Mouse (Mus musculus) liver, embryonic 13.5 days (tissue): ENCODE measurements around the gene Slfn3. TPM values are rescaled to one million over a fixed set of nuclear protein-coding genes. Genes with fewer than 3 reads are reported as not detected.
"Not testable (repeated sequence)": the region's sequence is repeated elsewhere in the genome, so short reads cannot be mapped to it uniquely, and the experiment has no call there.

Experiments used
- ATAC-seq: fragments of 200-750 bp; cut with Nextera tagmentation; 2 replicates; pipeline ENCODE4 v1.8.0; 2017; ENCODE audit warnings: low read depth, mild to moderate bottlenecking, moderate number of reproducible peaks, moderate library complexity
- DNase-seq: peaks from one replicate; pipeline ENCODE4 v3.0.0; 2022
- H3K27ac ChIP-seq: fragments of 300-500 bp; sonication (generic); 2 replicates; pipeline ENCODE4 v1.5.1; 2015; ENCODE audit warnings: moderate library complexity, mild to moderate bottlenecking, inconsistent platforms
- H3K27me3 ChIP-seq: fragments of 300-500 bp; sonication (generic); 2 replicates; pipeline ENCODE4 v1.6.1; 2015; ENCODE audit warnings: mild to moderate bottlenecking, inconsistent platforms
- H3K36me3 ChIP-seq: fragments of 300-500 bp; sonication (generic); 2 replicates; pipeline ENCODE4 v1.6.1; 2015; ENCODE audit warnings: mild to moderate bottlenecking, inconsistent platforms
- H3K4me1 ChIP-seq: fragments of 300-500 bp; sonication (generic); replicated peaks from 2 replicates; pipeline ENCODE4 v1.6.1; 2015; ENCODE audit warnings: inconsistent platforms
- H3K4me2 ChIP-seq: fragments of 300-500 bp; sonication (generic); 2 replicates; pipeline ENCODE4 v1.6.1; 2015; ENCODE audit warnings: inconsistent platforms, mild to moderate bottlenecking, moderate library complexity
- H3K4me3 ChIP-seq: fragments of 300-500 bp; sonication (generic); replicated peaks from 2 replicates; pipeline ENCODE4 v1.5.1; 2015; ENCODE audit warnings: mild to moderate bottlenecking, inconsistent platforms
- H3K9ac ChIP-seq: fragments of 300-500 bp; sonication (generic); 2 replicates; pipeline ENCODE4 v1.6.1; 2015; ENCODE audit warnings: mild to moderate bottlenecking, inconsistent platforms
- H3K9me3 ChIP-seq: fragments of 300-500 bp; sonication (generic); replicated peaks from 2 replicates; pipeline ENCODE4 v1.6.1; 2016; ENCODE audit warnings: inconsistent platforms
- WGBS: fragments of 180-500 bp; shearing (Covaris S2); methylation state at CpG from one replicate; pipeline ENCODE4 v1.1.7; 2015; ENCODE audit not compliant: insufficient replicate concordance; 5-methylcytosine and 5-hydroxymethylcytosine counted together
- polyA plus RNA-seq: library from polyadenylated mRNA; unstranded; fragments of >200 nt; fragmentation: Nextera tagmentation; extraction: Ambion mirVana; gene quantifications from 2 replicates; pipeline ENCODE4 v1.2.1, GENCODE M21; 2015

Slfn3 gene
- 1.2 and 2.0 TPM in 2 replicates for polyA plus RNA-seq

- H3K9me3 ChIP-seq, result no peaks in the 10 kb centered on the region
- H3K27me3 ChIP-seq, result no peaks in the 10 kb centered on the region
- DNase-seq, result no peak
- peak within 1 kb of the TSS; percentile 64 for H3K4me2 ChIP-seq
- peak within 1 kb of the TSS; percentile 57 for H3K9ac ChIP-seq
- no peaks in the 10 kb centered on the region for H3K36me3 ChIP-seq
- peaks cover 7% of the 10 kb centered on the region for H3K4me1 ChIP-seq
- 36% methylated on average over 12 of the region's 12 CpGs for WGBS
- peak within 1 kb of the TSS; percentile 48 for H3K27ac ChIP-seq
- H3K4me3 ChIP-seq, result peak within 1 kb of the TSS; percentile 52
- peak; percentile 58 for ATAC-seq
These were observed at the start of gene Slfn3 for GRCm38 (mm10) chr11:83191134-83191893. Gene Slfn3, plus strand, starts transcription at chr11:83191330.

GRCm38 (mm10) chr11:83148939-83149338 is 42.2 kb upstream of the Slfn3 start:
- H3K27me3 ChIP-seq, H3K4me2 ChIP-seq, ATAC-seq, H3K36me3 ChIP-seq, H3K4me1 ChIP-seq, H3K9ac ChIP-seq, H3K4me3 ChIP-seq, H3K9me3 ChIP-seq, H3K27ac ChIP-seq, DNase-seq: not testable (repeated sequence)
- WGBS, result no CpG with 5 or more reads among the region's 1 CpGs

DNA sequence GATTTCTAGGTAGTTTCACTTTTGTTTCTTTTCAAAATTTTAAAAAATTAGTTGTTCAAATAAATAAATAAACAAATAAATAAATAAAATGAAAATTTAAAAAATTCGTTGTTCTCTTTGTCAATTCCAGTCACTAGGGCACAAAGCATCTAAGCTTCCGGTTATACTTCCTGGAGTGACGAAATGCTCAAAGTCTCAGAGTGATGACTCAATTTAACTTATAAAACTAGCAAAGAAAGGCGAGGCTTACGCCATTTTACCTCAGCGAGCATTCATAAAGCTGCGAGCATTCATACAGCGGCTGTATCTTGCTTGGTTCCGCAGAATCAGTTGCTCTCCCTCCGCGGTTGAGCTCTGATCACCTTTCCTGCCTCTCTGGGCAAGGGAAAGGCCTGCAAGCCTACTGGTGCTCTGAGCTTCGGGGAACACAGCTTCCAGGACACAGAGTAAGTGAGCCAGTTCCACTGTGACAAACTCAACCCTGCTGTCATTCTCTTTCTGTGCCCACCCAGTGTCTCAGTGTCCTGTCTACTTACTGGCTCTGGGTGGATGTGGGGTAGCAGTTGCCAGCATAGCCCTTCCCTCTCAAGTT is 16.1 kb upstream of the Slfn3 start, which contains the start of gene Slfn4:
Gene Slfn4 (plus strand): TSS at position 239 of the 592 bp plus-strand sequence.
- Histone ChIP-seq H3K27me3 (no peaks in the 10 kb centered on the region), H3K4me2 (no peak within 1 kb of the TSS), H3K36me3 (no peaks in the 10 kb centered on the region), H3K4me3 (no peak within 1 kb of the TSS), H3K27ac (no peak within 1 kb of the TSS), H3K9me3 (no peaks in the 10 kb centered on the region), H3K4me1 (no peaks in the 10 kb centered on the region), H3K9ac (no peak within 1 kb of the TSS)
- no peak for ATAC-seq
- WGBS, result 66% methylated on average over 12 of the region's 12 CpGs
- DNase-seq, result no peak

- H3K4me1 ChIP-seq, result peaks cover 7% of the 10 kb centered on the region
- WGBS, result 34% methylated on average over 3 of the region's 3 CpGs
- H3K4me2 ChIP-seq, result peak overlapping the region; percentile 64
- H3K9me3 ChIP-seq, result no peaks in the 10 kb centered on the region
- ATAC-seq (peak; percentile 89), DNase-seq (no peak)
- no peaks in the 10 kb centered on the region for H3K27me3 ChIP-seq
- H3K9ac ChIP-seq, result peak overlapping the region; percentile 57
- H3K4me3 ChIP-seq, result peak overlapping the region; percentile 52
- H3K36me3 ChIP-seq, result no peaks in the 10 kb centered on the region
- peak overlapping the region; percentile 48; the same call in 1 of the 2 replicates for H3K27ac ChIP-seq
These were observed 871 bp downstream of the Slfn3 start for GRCm38 (mm10) chr11:83192001-83192400.

GRCm38 (mm10) chr11:83205002-83205401 is 13.9 kb downstream of the Slfn3 start:
- H3K4me2 ChIP-seq, result no peak overlapping the region
- no peak overlapping the region for H3K9ac ChIP-seq
- 0 out of 2 replicates have a peak, but pooled peaks cover 7% of the 10 kb centered on the region for H3K36me3 ChIP-seq
- H3K9me3 ChIP-seq, result no peaks in the 10 kb centered on the region
- H3K4me3 ChIP-seq, result no peak overlapping the region
- no peaks in the 10 kb centered on the region for H3K27me3 ChIP-seq
- no peak overlapping the region for H3K27ac ChIP-seq
- ATAC-seq (no peak), DNase-seq (no peak)
- H3K4me1 ChIP-seq, result no peaks in the 10 kb centered on the region

- Histone ChIP-seq H3K27ac (no peak overlapping the region), H3K27me3 (no peaks in the 10 kb centered on the region), H3K4me2 (no peak overlapping the region), H3K9me3 (no peaks in the 10 kb centered on the region), H3K4me3 (no peak overlapping the region), H3K36me3 (peaks cover 5% of the 10 kb centered on the region), H3K4me1 (peaks cover 4% of the 10 kb centered on the region; the same call in 1 of the 2 replicates), H3K9ac (no peak overlapping the region)
- DNase-seq (no peak), ATAC-seq (no peak)
- 53% methylated on average over 1 of the region's 1 CpGs for WGBS
These were observed 25.0 kb downstream of the Slfn3 start for GRCm38 (mm10) chr11:83216119-83216518.

DNA sequence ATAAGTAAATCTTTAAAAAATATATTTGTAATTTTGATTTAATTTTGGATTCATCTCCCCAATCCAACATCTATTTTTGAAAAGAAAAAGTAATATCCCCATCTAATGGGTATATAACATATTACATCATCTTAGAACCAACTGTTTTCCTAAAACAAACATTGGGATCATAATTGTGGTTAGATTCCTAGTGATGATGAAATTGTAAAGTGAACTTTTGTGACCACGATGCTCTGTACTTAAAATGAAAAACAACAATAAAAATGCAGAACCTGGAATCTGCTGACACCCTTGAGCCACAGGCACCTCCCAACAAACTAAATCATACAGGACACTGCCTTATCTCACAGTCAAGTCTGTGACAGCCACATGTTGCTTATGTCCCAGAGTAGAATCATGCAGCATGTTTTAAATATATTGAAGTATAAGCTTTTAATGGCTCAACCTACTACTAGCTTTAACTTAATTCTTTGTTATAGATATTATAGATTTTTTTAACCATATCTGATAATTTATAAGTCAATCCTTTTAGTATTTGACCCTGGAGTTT is 30.3 kb downstream of the Slfn3 start:
- ATAC-seq, result no peak

DNA sequence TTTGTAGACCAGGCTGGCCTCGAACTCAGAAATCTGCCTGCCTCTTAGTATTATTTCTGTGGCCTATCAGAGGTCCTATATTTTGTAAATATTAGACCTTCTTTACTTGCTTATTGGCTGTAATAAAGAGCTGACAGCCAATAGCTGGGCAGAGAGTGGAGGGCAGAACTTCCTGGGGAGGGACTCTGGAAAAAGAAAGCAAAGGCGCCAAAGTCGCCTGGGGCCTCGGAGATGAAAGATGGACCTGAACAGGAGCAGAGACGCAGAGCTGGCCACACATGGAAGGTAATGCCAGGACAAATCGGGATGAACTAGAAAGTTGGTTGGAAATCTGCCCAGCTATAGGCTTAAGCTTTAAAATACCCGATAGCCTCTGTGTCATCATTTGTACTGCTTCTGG is 32.2 kb downstream of the Slfn3 start:
- Histone ChIP-seq H3K27ac (peak overlapping the region; percentile 84), H3K27me3 (no peaks in the 10 kb centered on the region), H3K4me2 (peak overlapping the region; percentile 63), H3K9me3 (no peaks in the 10 kb centered on the region), H3K4me1 (peaks cover 19% of the 10 kb centered on the region; the same call in 1 of the 2 replicates), H3K4me3 (peak overlapping the region; percentile 68), H3K36me3 (peaks cover 18% of the 10 kb centered on the region), H3K9ac (peak overlapping the region; percentile 61)
- DNase-seq (peak; percentile 11), ATAC-seq (peak; percentile 71)
- 36% methylated on average over 7 of the region's 7 CpGs for WGBS

More for the DNA sequence above, 30.3 kb downstream of the Slfn3 start:
- H3K27me3 ChIP-seq, result no peaks in the 10 kb centered on the region
- 61% methylated on average over 1 of the region's 1 CpGs for WGBS
- no peak for DNase-seq
- H3K9me3 ChIP-seq, result no peaks in the 10 kb centered on the region
- peaks cover 9% of the 10 kb centered on the region; the same call in 1 of the 2 replicates for H3K4me1 ChIP-seq
- peaks cover 7% of the 10 kb centered on the region for H3K36me3 ChIP-seq
- H3K4me3 ChIP-seq, result no peak overlapping the region
- no peak overlapping the region for H3K27ac ChIP-seq
- H3K9ac ChIP-seq, result no peak overlapping the region
- no peak overlapping the region for H3K4me2 ChIP-seq

DNA sequence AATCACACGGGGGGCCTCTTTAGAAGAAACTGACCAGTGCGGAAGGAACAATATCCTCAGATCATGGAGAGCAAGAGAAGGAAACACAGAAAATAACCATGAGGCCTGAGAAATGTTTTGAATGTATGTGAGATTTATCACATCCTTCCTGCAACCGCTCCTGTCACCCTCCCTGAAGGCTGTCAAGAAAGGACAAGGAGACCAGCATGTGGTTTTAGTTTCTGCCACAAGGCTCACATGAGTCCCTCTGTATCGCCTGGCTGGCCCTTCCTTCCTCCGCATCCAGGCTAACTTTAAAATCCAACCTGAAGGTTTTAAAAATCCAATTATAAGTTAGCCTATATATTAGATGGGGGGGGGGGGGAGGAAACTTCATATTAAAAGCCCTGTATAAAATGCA is 32.7 kb downstream of the Slfn3 start:
- H3K27me3 ChIP-seq, H3K9me3 ChIP-seq, DNase-seq: not testable (repeated sequence)
- peak overlapping the region; percentile 63 for H3K4me2 ChIP-seq
- peak overlapping the region; percentile 84 for H3K27ac ChIP-seq
- H3K9ac ChIP-seq, result peak overlapping the region; percentile 61
- WGBS, result 32% methylated on average over 5 of the region's 5 CpGs
- peaks cover 20% of the 10 kb centered on the region for H3K36me3 ChIP-seq
- H3K4me1 ChIP-seq, result peaks cover 19% of the 10 kb centered on the region; the same call in 1 of the 2 replicates
- peak; percentile 57; the same call in 1 of the 2 replicates for ATAC-seq
- H3K4me3 ChIP-seq, result peak overlapping the region; percentile 68

GRCm38 (mm10) chr11:83224217-83224616 is 33.1 kb downstream of the Slfn3 start:
- 50% methylated on average over 9 of the region's 9 CpGs for WGBS
- Histone ChIP-seq H3K4me1 (peaks cover 19% of the 10 kb centered on the region; the same call in 1 of the 2 replicates), H3K36me3 (peaks cover 20% of the 10 kb centered on the region), H3K27ac (peak overlapping the region; percentile 84), H3K9ac (peak overlapping the region; percentile 79), H3K4me2 (peak overlapping the region; percentile 67), H3K4me3 (peak overlapping the region; percentile 68), H3K9me3 (no peaks in the 10 kb centered on the region), H3K27me3 (no peaks in the 10 kb centered on the region)
- ATAC-seq, result peak; percentile 89
- DNase-seq, result peak; percentile 24

DNA sequence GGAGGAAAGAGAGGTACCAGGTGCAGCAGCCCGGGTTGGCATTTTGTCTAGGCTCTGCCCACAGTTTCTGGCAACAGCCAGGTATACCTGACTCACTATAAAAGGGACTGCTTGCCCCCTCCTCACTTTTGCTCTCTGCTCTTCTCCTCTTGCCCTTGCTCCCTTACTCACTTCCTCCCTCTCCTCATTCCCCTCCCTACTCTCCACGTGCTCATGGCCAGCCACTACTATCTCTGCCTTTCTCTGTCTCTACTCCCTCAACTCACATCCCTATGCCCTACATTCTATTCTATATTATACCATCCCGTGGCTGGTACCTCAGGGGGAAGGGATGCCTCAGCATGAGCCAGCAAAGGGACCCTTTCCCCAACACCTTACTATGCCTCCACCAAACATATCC is 33.6 kb downstream of the Slfn3 start:
- 40% methylated on average over 3 of the region's 3 CpGs for WGBS

More for the DNA sequence above, 33.6 kb downstream of the Slfn3 start:
- Histone ChIP-seq H3K27me3 (no peaks in the 10 kb centered on the region), H3K9me3 (no peaks in the 10 kb centered on the region), H3K9ac (peak overlapping the region; percentile 79), H3K4me1 (peaks cover 19% of the 10 kb centered on the region; the same call in 1 of the 2 replicates), H3K4me2 (peak overlapping the region; percentile 67), H3K36me3 (peaks cover 20% of the 10 kb centered on the region), H3K27ac (peak overlapping the region; percentile 84), H3K4me3 (peak overlapping the region; percentile 68)
- DNase-seq, result no peak
- peak; percentile 22; the same call in 1 of the 2 replicates for ATAC-seq
